Mouse (Mus musculus): ENCODE results near the gene 3110040N11Rik. TPM values are rescaled to one million over a fixed set of nuclear protein-coding genes. Genes with fewer than 3 reads are reported as not detected.

3110040N11Rik gene
- polyA plus RNA-seq, 1 experiment from 2014 or later = 50.7 TPM

Other genes with a start within 250 kb of the 3110040N11Rik start
- gene Fsd2, start 222.5 kb downstream of the 3110040N11Rik start, polyA plus RNA-seq (2016; fragmentation: Nextera tagmentation; extraction: Ambion mirVana) = 0.08 and 0.15 TPM in 2 replicates
- 2.6 and 2.7 TPM in 2 replicates for gene Whamm, start 218.2 kb downstream of the 3110040N11Rik start, polyA plus RNA-seq (2016; fragmentation: Nextera tagmentation; extraction: Ambion mirVana)
- gene Homer2, start 82.0 kb downstream of the 3110040N11Rik start, polyA plus RNA-seq (2016; fragmentation: Nextera tagmentation; extraction: Ambion mirVana) = 14.3 and 23.3 TPM in 2 replicates
- gene Ramac, start 26.6 kb downstream of the 3110040N11Rik start, polyA plus RNA-seq (2016; fragmentation: Nextera tagmentation; extraction: Ambion mirVana) = 111 TPM in 2 replicates
- gene Btbd1, start 40.0 kb upstream of the 3110040N11Rik start, polyA plus RNA-seq (2016; fragmentation: Nextera tagmentation; extraction: Ambion mirVana) = 58.5 and 59.4 TPM in 2 replicates
- not detected in 2 replicates for gene Gm10160, start 66.3 kb upstream of the 3110040N11Rik start, polyA plus RNA-seq (2016; fragmentation: Nextera tagmentation; extraction: Ambion mirVana)
- 9.2 and 9.9 TPM in 2 replicates for gene Tm6sf1, start 69.5 kb upstream of the 3110040N11Rik start, polyA plus RNA-seq (2016; fragmentation: Nextera tagmentation; extraction: Ambion mirVana)
- gene Hdgfl3, start 145.0 kb upstream of the 3110040N11Rik start, polyA plus RNA-seq (2016; fragmentation: Nextera tagmentation; extraction: Ambion mirVana) = 24.2 and 29.8 TPM in 2 replicates
- 3.0 and 4.0 TPM in 2 replicates for gene Bnc1, start 202.8 kb upstream of the 3110040N11Rik start, polyA plus RNA-seq (2016; fragmentation: Nextera tagmentation; extraction: Ambion mirVana)

All from limb, embryonic 10.5 days (tissue).